Mouse (Mus musculus) kidney, adult 2 months (tissue): ENCODE results near the gene Rnaseh1.

Experiments
- CTCF ChIP-seq: fragments of 200-500 bp; conservative IDR thresholded peaks from 2 replicates; pipeline ENCODE4 v1.5.1; 2011; ENCODE audit warnings: low read depth, mild to moderate bottlenecking, control low read depth, low read length, moderate library complexity, mixed read lengths; ENCODE audit not compliant: insufficient read depth, insufficient read length
- POLR2A ChIP-seq: fragments of 200-500 bp; IDR thresholded peaks from one replicate; pipeline ENCODE4 v1.6.1; 2011; ENCODE audit warnings: low read depth, low read length, control low read depth

GRCm38 (mm10) chr12:28636543-28636942 is 12.9 kb upstream of the Rnaseh1 start:
- TF ChIP-seq CTCF, result no peak
- TF ChIP-seq POLR2A, result no peak
